Mouse (Mus musculus): ENCODE data around the gene Hras.
A peak's percentile ranks its signal among the peaks of the same experiment; 100 is the strongest.

The Hras gene

DNA sequence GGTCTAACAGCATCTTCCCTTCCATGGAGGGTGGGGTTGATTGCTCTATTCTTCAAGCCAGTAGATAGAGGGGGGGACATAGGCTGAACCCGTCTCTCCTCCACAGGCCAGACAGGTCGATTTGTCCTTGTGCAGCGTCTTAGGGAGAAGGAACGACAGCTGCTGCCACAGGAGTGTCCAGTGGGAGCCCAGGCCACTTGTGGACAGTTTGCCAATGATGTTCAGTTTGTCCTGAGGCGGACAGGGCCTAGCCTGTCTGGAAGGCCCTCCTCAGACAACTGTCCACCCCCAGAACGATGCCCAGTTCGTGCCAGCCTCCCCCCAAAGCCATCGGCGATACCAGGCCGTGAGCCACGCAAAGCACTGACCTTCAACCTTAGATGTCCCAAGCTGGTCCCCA lies 23.1 kb upstream of the Hras start:
- Histone ChIP-seq H3K27me3 (ENCODE audit: insufficient read depth, low read length) (no peaks in the 10 kb centered on the region), H3K4me1 (replicated peaks; ENCODE audit: low read depth, low read length) (peaks cover 87% of the 10 kb centered on the region), H3K36me3 (ENCODE audit: insufficient read depth, low read length) (peaks cover 45% of the 10 kb centered on the region), H3K9me3 (ENCODE audit: low read length) (no peaks in the 10 kb centered on the region), H3K4me3 (replicated peaks; ENCODE audit: low read length) (peak overlapping the region; percentile 92)
- no peak for TF ChIP-seq CTCF (conservative IDR thresholded peaks at IDR 0.05; ENCODE audit: low read length)
- TF ChIP-seq NANOG (IDR thresholded peaks at IDR 0.05; ENCODE audit: borderline replicate concordance, low read length): no peak
- TF ChIP-seq POU5F1 (IDR thresholded peaks at IDR 0.05; ENCODE audit: borderline replicate concordance, low read length): no peak

DNA sequence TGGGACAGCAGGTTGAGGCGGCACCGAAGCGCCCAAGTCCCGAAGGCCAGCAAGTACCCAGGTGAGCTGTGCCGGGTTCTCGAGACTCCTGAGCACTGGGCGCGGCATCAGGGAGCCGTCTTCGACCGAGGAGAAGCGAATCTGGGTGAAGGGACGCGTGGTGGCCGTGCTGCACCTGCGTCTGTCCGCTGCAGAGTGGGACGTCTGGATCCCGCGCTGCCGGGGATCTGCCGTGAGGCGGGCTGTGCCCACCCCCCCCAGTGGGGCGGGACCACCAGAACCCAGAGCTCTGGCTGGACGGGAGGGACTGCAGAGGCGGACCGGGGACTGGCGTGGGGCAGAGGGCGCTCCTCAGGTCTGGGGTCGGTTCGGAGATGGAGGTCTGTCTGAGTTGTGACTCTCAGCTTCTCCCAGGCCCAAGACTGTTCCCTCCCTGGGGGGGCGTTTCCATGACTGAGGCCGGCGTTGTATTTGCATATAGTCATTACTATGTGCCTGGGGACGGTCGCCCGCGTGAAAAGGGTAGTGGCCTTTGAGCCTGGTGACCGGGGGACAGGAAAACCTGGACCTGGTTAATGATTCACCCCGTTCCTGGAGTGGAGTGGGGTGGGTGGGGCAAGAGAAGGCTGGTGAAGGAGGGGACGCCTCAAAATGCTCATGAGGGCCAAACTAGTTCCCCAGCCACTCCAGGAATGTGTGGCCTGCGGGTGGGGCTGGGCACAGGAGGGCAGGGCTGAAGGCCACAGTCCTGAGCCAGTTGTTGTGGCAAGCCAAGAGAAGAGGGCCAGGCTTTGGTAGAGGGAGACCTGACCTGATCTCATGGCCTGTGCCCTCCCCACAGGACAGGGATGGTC lies 22.3 kb upstream of the Hras start:
- Histone ChIP-seq H3K4me1 (replicated peaks; ENCODE audit: low read depth, low read length) (peaks cover 84% of the 10 kb centered on the region), H3K9me3 (ENCODE audit: low read length) (no peaks in the 10 kb centered on the region), H3K4me3 (replicated peaks; ENCODE audit: low read length) (peak overlapping the region; percentile 92), H3K36me3 (ENCODE audit: insufficient read depth, low read length) (peaks cover 49% of the 10 kb centered on the region), H3K27me3 (ENCODE audit: insufficient read depth, low read length) (no peaks in the 10 kb centered on the region)
- no peak for TF ChIP-seq NANOG (IDR thresholded peaks at IDR 0.05; ENCODE audit: borderline replicate concordance, low read length)
- no peak for TF ChIP-seq POU5F1 (IDR thresholded peaks at IDR 0.05; ENCODE audit: borderline replicate concordance, low read length)
- TF ChIP-seq CTCF (conservative IDR thresholded peaks at IDR 0.05; ENCODE audit: low read length): no peak

DNA sequence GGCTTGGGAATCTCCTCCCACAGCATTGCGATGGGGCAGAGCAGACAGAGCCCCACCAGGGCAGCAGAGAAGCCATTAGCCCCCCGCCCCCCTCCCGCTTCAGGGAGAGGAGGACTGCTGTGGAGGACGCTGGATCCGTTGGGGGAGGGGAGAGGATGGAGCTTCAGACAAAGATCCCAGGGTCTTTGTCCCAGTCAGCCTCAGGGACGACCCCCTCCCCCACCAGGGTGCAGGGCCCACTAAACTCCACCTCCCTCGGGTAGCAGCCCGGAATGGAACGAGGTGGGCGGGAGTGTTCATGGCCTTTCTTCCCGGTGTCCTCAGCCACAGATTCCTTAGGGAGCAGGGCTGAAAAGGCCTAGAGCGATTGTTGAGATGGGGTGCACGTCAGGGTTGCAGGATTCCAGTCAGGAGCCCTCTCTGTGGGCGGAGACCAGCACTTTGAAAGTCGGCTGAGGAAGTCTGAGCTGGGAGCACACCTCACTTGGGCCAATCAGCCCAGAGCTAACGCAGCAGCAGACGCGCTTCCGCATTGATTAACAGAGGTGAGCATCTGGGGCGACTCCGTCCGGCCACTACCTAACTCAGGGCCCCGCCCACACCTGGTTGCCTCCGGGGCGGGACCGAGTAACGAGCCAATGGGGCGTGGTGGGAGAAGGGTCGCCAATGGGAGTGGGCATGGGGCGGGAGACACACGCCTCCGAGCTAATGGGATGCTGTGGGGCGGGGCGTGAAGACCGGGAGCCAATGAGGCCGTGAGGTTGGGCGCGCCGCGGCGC lies 21.5 kb upstream of the Hras start, which contains the start of gene Rassf7:
Gene Rassf7, plus strand, starts transcription at position 760 of the 779 bp plus-strand sequence.
- TF ChIP-seq CTCF (conservative IDR thresholded peaks at IDR 0.05; ENCODE audit: low read length): no peak
- no peak for TF ChIP-seq POU5F1 (IDR thresholded peaks at IDR 0.05; ENCODE audit: borderline replicate concordance, low read length)
- TF ChIP-seq NANOG (IDR thresholded peaks at IDR 0.05; ENCODE audit: borderline replicate concordance, low read length): no peak
- peak within 1 kb of the TSS; percentile 92 for H3K4me3 ChIP-seq (replicated peaks; ENCODE audit: low read length)
- H3K9me3 ChIP-seq (ENCODE audit: low read length): no peaks in the 10 kb centered on the region
- no peaks in the 10 kb centered on the region for H3K27me3 ChIP-seq (ENCODE audit: insufficient read depth, low read length)
- H3K4me1 ChIP-seq (replicated peaks; ENCODE audit: low read depth, low read length): peaks cover 83% of the 10 kb centered on the region
- H3K36me3 ChIP-seq (ENCODE audit: insufficient read depth, low read length): peaks cover 49% of the 10 kb centered on the region

DNA sequence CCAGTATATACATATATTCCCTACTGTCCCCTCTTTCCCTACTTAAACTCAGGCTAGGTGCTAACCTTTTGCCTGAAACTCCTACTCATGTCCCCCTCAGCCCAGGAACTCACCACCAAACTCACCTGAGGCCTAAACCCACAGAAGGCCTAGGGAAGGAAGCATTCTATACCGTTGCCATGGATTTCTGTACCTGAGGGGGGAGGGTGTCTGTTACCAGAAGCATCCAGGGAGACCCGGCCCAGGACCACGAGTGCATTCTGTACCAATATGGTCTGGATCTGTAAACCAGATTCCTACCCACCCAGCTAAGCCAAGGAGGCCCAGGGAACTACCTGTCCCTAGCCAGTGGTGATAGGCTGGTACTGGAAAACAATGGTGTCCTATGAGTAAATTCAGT lies 20.5 kb upstream of the Hras start:
- Histone ChIP-seq H3K9me3 (ENCODE audit: low read length) (no peaks in the 10 kb centered on the region), H3K4me1 (replicated peaks; ENCODE audit: low read depth, low read length) (peaks cover 77% of the 10 kb centered on the region), H3K27me3 (ENCODE audit: insufficient read depth, low read length) (no peaks in the 10 kb centered on the region), H3K36me3 (ENCODE audit: insufficient read depth, low read length) (peaks cover 49% of the 10 kb centered on the region), H3K4me3 (replicated peaks; ENCODE audit: low read length) (peak overlapping the region; percentile 92)
- no peak for TF ChIP-seq NANOG (IDR thresholded peaks at IDR 0.05; ENCODE audit: borderline replicate concordance, low read length)
- no peak for TF ChIP-seq CTCF (conservative IDR thresholded peaks at IDR 0.05; ENCODE audit: low read length)

DNA sequence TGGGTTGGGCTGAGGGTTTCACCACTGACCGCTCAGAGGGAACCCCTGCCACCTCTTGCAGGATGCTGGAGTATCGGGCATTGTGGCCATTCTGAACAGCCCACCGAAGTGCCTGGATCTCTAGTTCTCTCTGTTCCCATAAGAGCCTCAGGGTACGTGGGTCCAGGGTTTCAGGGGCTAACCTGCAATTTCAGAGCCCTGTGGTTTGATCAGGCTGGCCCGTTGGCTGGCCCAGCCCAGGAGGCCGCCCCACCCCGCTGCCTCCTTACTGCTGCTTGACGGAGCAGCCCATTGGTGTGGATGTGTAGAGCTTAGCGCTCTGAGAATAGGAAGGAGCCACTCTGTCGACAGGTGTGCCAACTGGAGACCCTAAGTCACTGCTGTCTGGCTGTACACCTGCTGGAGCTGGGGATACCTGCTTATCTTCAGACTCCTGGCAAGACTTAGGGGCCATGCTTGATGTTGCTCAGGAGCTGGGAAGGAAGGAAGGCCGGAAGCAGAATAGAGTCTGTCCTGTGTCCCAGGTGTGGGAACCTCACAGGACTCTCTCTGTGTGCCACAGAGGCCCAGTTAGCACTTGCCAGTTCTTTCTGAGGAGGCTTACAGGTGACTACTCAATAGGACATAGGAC lies 19.9 kb upstream of the Hras start, which contains the start of gene Lmntd2:
Gene Lmntd2, minus strand, starts transcription at position 476 of the 631 bp plus-strand sequence.
- peak within 1 kb of the TSS; percentile 92 for H3K4me3 ChIP-seq (replicated peaks; ENCODE audit: low read length)
- TF ChIP-seq CTCF (conservative IDR thresholded peaks at IDR 0.05; ENCODE audit: low read length) (no peak), POU5F1 (IDR thresholded peaks at IDR 0.05; ENCODE audit: borderline replicate concordance, low read length) (no peak), NANOG (IDR thresholded peaks at IDR 0.05; ENCODE audit: borderline replicate concordance, low read length) (no peak)

DNA sequence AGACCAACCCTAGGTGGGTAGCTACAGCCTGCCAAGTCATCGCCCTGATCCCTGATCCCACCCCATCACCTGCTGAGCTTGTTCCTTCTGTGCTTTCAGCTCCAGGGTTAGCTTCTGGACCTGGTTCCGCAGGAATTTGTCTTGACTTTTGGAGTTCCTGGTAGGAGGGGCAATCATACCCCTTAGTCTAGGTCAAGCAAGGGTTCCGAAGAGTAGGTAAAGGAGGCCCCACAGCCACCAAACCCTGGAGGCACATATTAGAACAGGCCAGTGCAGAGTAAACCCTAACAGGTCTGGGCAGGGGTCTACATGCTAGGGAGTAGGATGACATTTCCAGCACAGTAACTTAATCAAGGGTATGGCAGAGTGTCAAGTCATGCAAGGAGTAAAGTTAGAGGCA lies 19.3 kb upstream of the Hras start:
- Histone ChIP-seq H3K9me3 (ENCODE audit: low read length) (no peaks in the 10 kb centered on the region), H3K36me3 (ENCODE audit: insufficient read depth, low read length) (peaks cover 39% of the 10 kb centered on the region)
- TF ChIP-seq POU5F1 (IDR thresholded peaks at IDR 0.05; ENCODE audit: borderline replicate concordance, low read length) (no peak), NANOG (IDR thresholded peaks at IDR 0.05; ENCODE audit: borderline replicate concordance, low read length) (no peak), CTCF (conservative IDR thresholded peaks at IDR 0.05; ENCODE audit: low read length) (no peak)

More for the DNA sequence above, 19.9 kb upstream of the Hras start, which contains the start of gene Lmntd2:
- peaks cover 71% of the 10 kb centered on the region for H3K4me1 ChIP-seq (replicated peaks; ENCODE audit: low read depth, low read length)
- H3K9me3 ChIP-seq (ENCODE audit: low read length): no peaks in the 10 kb centered on the region
- H3K36me3 ChIP-seq (ENCODE audit: insufficient read depth, low read length): peaks cover 45% of the 10 kb centered on the region
- H3K27me3 ChIP-seq (ENCODE audit: insufficient read depth, low read length): no peaks in the 10 kb centered on the region

DNA sequence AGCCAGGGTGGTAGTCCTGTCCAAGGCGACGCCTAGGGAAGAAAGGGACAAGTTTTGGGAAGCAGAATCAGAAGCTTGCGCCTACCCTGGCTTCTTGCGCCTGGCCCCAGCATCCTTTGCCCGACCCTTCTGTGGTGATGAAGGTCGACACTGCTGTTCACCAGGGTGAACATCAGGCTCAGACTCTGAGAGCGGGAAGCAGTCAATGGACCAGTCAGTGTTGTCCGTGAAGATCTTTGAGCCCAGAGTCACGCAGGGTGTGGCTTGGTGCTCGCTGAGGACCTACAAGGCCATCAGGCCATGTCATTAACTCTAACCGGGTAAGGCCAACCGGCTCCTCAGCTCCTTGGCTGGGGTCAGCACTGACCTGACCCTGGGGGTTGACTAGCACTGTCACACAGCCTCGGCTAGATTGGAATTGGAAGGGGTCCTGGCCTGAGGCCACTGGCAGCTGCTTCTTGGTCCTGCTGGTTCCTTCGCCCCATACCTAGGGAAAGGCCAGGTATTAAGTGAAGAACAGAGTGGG lies 16.9 kb upstream of the Hras start:
- H3K36me3 ChIP-seq (ENCODE audit: insufficient read depth, low read length): peaks cover 23% of the 10 kb centered on the region
- peaks cover 45% of the 10 kb centered on the region for H3K4me1 ChIP-seq (replicated peaks; ENCODE audit: low read depth, low read length)
- H3K27me3 ChIP-seq (ENCODE audit: insufficient read depth, low read length): no peaks in the 10 kb centered on the region
- TF ChIP-seq POU5F1 (IDR thresholded peaks at IDR 0.05; ENCODE audit: borderline replicate concordance, low read length) (no peak), NANOG (IDR thresholded peaks at IDR 0.05; ENCODE audit: borderline replicate concordance, low read length) (no peak), CTCF (conservative IDR thresholded peaks at IDR 0.05; ENCODE audit: low read length) (no peak)
- no peak overlapping the region for H3K4me3 ChIP-seq (replicated peaks; ENCODE audit: low read length)
- no peaks in the 10 kb centered on the region for H3K9me3 ChIP-seq (ENCODE audit: low read length)

More for the DNA sequence above, 19.3 kb upstream of the Hras start:
- Histone ChIP-seq H3K27me3 (ENCODE audit: insufficient read depth, low read length) (no peaks in the 10 kb centered on the region), H3K4me3 (replicated peaks; ENCODE audit: low read length) (peak overlapping the region; percentile 26; the same call in 1 of the 2 replicates), H3K4me1 (replicated peaks; ENCODE audit: low read depth, low read length) (peaks cover 66% of the 10 kb centered on the region)

Data from E14TG2a.4 (cell line).